Mouse (Mus musculus) bone marrow, adult 2 months (tissue): Measurements from ENCODE around the gene Mast4.

Source experiments
- CTCF ChIP-seq: fragments of 200-500 bp; IDR thresholded peaks from 2 replicates; pipeline ENCODE4 v1.5.1; 2011; ENCODE audit warnings: low read length, control low read depth; ENCODE audit not compliant: control insufficient read depth, insufficient read depth
- POLR2A ChIP-seq: fragments of 200-500 bp; IDR thresholded peaks from 2 replicates; pipeline ENCODE4 v1.6.1; 2011; ENCODE audit warnings: low read depth, mild to moderate bottlenecking, control low read depth, low read length, borderline replicate concordance; ENCODE audit not compliant: control insufficient read depth

GRCm38 (mm10) chr13:102815158-102815557, 519.1 kb downstream of the Mast4 start:
- no peak for TF ChIP-seq CTCF
- no peak for TF ChIP-seq POLR2A
